Mouse (Mus musculus) spleen, adult 2 months (tissue): ENCODE measurements around the gene Pum3. TPM values are rescaled to one million over a fixed set of nuclear protein-coding genes. Genes with fewer than 3 reads are reported as not detected.

Source experiments
- DNase-seq, 2 experiments: peaks; one replicate each; pipeline versions ENCODE4 v3.0.0 to v3.0.0-alpha.2; 2012 to 2021; ENCODE audit warnings: low spot score in 2 of 2, low read depth in 1 of 2
- H3K27ac ChIP-seq: fragments of 200-500 bp; 2 replicates; pipeline ENCODE4 v1.5.1; 2012; ENCODE audit warnings: low read length, inconsistent platforms; ENCODE audit not compliant: insufficient read depth
- H3K27me3 ChIP-seq: fragments of 200-500 bp; 2 replicates; pipeline ENCODE4 v1.6.1; 2012; ENCODE audit warnings: mild to moderate bottlenecking, moderate library complexity, low read length, inconsistent platforms; ENCODE audit not compliant: control insufficient read depth, insufficient read depth
- H3K36me3 ChIP-seq: fragments of 200-500 bp; 2 replicates; pipeline ENCODE4 v1.6.1; 2012; ENCODE audit warnings: mild to moderate bottlenecking, low read length, inconsistent platforms; ENCODE audit not compliant: control insufficient read depth, insufficient read depth
- H3K4me1 ChIP-seq: fragments of 200-500 bp; 2 replicates; pipeline ENCODE4 v1.6.1; 2011; ENCODE audit warnings: inconsistent platforms; ENCODE audit not compliant: control insufficient read depth, insufficient read depth, insufficient read length
- H3K4me3 ChIP-seq: fragments of 200-500 bp; 2 replicates; pipeline ENCODE4 v1.5.1; 2011; ENCODE audit warnings: mild to moderate bottlenecking, inconsistent platforms; ENCODE audit not compliant: insufficient read depth, insufficient read length; ENCODE audit errors: extremely low read depth
- CTCF ChIP-seq: fragments of 200-500 bp; IDR thresholded peaks from 2 replicates; pipeline ENCODE4 v1.5.1; 2011; ENCODE audit warnings: mild to moderate bottlenecking, inconsistent platforms; ENCODE audit not compliant: insufficient read depth, insufficient read length, insufficient replicate concordance; ENCODE audit errors: extremely low read depth
- POLR2A ChIP-seq: fragments of 200-500 bp; IDR thresholded peaks from 2 replicates; pipeline ENCODE4 v1.6.1; 2011; ENCODE audit warnings: low read depth, low read length, inconsistent platforms
- WGBS: fragments of 180-500 bp; shearing (Covaris S2); methylation state at CpG from one replicate; pipeline ENCODE4 v1.1.7; 2018; 5-methylcytosine and 5-hydroxymethylcytosine counted together
- polyA plus RNA-seq: library from polyadenylated mRNA; depleted of rRNA; stranded (reverse); fragments of >200 nt; gene quantifications from 2 replicates; pipeline ENCODE4 v1.2.3, GENCODE M21; 2012; rRNA removed

The Pum3 gene
- polyA plus RNA-seq, 1 experiment: 14.2 TPM

DNA sequence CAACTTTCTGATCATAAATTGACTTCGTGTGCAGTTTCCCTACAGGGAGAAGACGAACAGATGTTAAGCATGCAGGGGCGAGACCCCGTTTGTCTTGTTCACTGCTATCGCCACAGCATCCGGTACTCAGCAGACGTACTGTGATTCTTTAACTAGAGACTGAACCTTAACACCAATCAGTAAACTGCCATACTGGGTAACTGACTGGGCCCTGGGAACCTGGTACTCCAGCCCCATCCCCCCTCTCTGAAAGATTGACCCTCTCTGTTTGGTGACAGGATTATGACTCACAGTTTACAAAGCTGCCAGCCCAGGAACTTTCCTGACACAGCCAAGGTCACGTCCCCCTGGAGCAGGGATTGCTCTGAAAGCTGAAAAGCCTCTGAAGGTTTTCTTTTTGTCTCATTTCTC is 65.1 kb downstream of the Pum3 start:
- Histone ChIP-seq H3K4me1 (no peaks in the 10 kb centered on the region; the same call in none of the 2 replicates), H3K4me3 (peak overlapping the region; percentile 12), H3K27me3 (no peaks in the 10 kb centered on the region), H3K27ac (no peak overlapping the region), H3K36me3 (no peaks in the 10 kb centered on the region)
- 33% methylated on average over 8 of the region's 8 CpGs for WGBS
- no peak for DNase-seq
- TF ChIP-seq POLR2A: no peak

DNA sequence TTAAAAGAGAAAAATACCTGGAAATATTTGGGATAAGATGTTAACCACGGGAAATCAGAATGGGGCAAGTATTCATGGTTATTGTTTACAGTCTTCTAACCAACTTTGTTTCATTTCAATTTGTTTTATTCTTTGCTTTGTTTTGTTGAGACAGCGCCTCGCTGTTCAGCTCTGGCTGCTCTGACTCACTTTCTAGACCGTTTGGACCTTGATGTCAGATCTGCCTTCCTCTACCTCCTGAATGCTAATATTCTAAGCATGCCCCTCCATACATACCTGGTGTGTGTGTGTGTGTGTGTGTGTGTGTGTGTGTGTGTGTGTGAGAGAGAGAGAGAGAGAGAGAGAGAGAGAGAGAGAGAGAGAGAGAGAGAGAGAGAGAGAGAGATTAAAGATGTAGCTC is 65.7 kb downstream of the Pum3 start:
- H3K27ac ChIP-seq: no peak overlapping the region
- no peaks in the 10 kb centered on the region; the same call in none of the 2 replicates for H3K4me1 ChIP-seq
- H3K4me3 ChIP-seq: 0 out of 2 replicates have a peak overlapping the region, but pooled peaks have one; percentile 12
- H3K36me3 ChIP-seq: no peaks in the 10 kb centered on the region
- TF ChIP-seq CTCF (no peak), POLR2A (no peak)
- H3K27me3 ChIP-seq: no peaks in the 10 kb centered on the region
- no peak for DNase-seq
- 56% methylated on average over 4 of the region's 4 CpGs for WGBS

DNA sequence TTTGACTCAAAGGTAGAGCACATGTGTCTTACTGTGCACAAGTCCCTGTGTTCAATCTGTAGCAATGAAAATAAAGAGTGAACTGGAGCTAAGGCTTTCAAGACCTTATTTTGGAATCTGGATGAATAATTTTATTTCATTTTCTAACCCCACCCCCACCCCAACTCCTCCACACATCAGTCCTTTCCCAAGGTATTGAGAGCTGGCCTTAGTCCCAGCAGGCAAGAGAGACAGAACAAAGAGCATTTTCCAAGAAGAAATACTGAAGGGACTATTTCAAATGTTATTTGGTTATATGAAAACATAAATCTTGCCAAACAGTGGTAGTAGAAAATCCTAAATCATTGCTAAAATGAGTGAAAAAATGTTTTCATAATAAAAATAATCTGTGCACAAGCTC is 69.2 kb downstream of the Pum3 start:
- no peaks in the 10 kb centered on the region for H3K36me3 ChIP-seq
- no peaks in the 10 kb centered on the region for H3K27me3 ChIP-seq
- no peak overlapping the region for H3K27ac ChIP-seq
- H3K4me3 ChIP-seq: no peak overlapping the region
- TF ChIP-seq POLR2A (no peak), CTCF (no peak)
- DNase-seq: no peak
- no peaks in the 10 kb centered on the region; the same call in none of the 2 replicates for H3K4me1 ChIP-seq

DNA sequence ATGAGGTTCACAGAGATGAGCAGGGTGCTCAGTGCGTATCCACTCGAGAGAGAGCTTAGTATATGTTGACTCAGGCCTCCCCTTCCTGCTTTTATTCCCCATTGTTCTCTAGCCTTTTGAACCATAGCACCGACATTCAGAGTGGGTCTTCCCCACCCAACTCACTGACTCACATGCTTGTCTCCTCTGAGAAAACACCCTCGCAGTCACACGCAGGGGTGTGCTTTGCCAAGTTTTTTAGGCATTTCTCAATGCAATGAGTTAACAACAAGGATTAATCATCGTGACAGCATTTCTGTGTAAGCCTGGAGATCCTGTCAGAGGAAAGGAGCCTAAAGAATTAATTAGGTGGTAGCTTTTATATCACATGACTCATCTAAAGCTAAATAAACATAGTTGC is 77.9 kb downstream of the Pum3 start:
- Histone ChIP-seq H3K4me1 (no peaks in the 10 kb centered on the region), H3K27me3 (no peaks in the 10 kb centered on the region), H3K4me3 (no peak overlapping the region), H3K27ac (no peak overlapping the region), H3K36me3 (no peaks in the 10 kb centered on the region)
- no peak for DNase-seq
- WGBS: 75% methylated on average over 6 of the region's 6 CpGs
- TF ChIP-seq POLR2A (no peak), CTCF (no peak)

DNA sequence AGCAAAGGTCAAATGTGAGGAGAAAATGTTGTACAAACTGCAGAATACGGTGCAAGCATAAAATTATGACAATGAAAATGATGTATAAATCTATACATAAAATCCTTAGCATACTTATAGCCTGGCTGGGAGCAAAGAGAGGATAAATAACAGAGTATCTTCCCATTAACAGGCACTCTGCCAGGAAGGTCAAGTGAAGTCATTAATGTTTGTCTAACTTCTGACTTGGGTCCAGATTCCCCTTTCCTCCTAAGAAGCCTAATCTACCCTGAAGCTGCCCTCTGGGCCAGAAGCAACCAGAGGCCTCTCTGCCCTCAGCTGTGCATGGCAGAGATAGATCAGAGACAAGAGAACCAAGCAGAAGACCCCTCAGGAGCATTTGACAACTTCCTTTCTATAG is 83.1 kb downstream of the Pum3 start:
- Histone ChIP-seq H3K27me3 (no peaks in the 10 kb centered on the region), H3K27ac (no peak overlapping the region), H3K36me3 (no peaks in the 10 kb centered on the region), H3K4me1 (no peaks in the 10 kb centered on the region), H3K4me3 (no peak overlapping the region)
- no peak for DNase-seq
- TF ChIP-seq CTCF (no peak), POLR2A (no peak)
- WGBS: 84% methylated on average over 1 of the region's 1 CpGs

Other genes starting within 250 kb of the Pum3 start
- gene Vldlr, start 213.3 kb downstream of the Pum3 start, polyA plus RNA-seq: 1.4 and 1.8 TPM in 2 replicates
- not detected in 2 replicates for gene Kcnv2, start 107.2 kb downstream of the Pum3 start, polyA plus RNA-seq